Mouse (Mus musculus): ENCODE results near the gene Hist1h3b. TPM values are rescaled to one million over a fixed set of nuclear protein-coding genes. Genes with fewer than 3 reads are reported as not detected.
A peak's percentile ranks its signal among the peaks of the same experiment; 100 is the strongest.
"Not testable (repeated sequence)": the region's sequence is repeated elsewhere in the genome, so short reads cannot be mapped to it uniquely, and the experiment has no call there.

The Hist1h3b gene
- polyA plus RNA-seq, 1 experiment from 2014 or later, result 16.6 TPM

- Histone ChIP-seq H3K4me2 (peak overlapping the region; percentile 79), H3K36me3 (no peaks in the 10 kb centered on the region), H3K4me1 (peaks cover 48% of the 10 kb centered on the region), H3K27me3 (replicated peaks) (no peaks in the 10 kb centered on the region), H3K4me3 (peak overlapping the region; percentile 60), H3K27ac (peak overlapping the region; percentile 100), H3K9me3 (replicated peaks) (no peaks in the 10 kb centered on the region), H3K9ac (peak overlapping the region; percentile 92)
- whole genome bisulfite sequencing (ENCODE audit: insufficient replicate concordance), result under 1% methylated on average over 14 of the region's 14 CpGs
- no peak for ATAC-seq
Observed at GRCm38 (mm10) chr13:23739922-23740252, 12.2 kb upstream of the Hist1h3b start.

- H3K4me3 ChIP-seq, result peak overlapping the region; percentile 60
- ATAC-seq, result no peak
- 16% methylated on average over 13 of the region's 13 CpGs for WGBS (ENCODE audit: insufficient replicate concordance)
- peak overlapping the region; percentile 92 for H3K9ac ChIP-seq
- no peaks in the 10 kb centered on the region for H3K36me3 ChIP-seq
- H3K27ac ChIP-seq, result peak overlapping the region; percentile 100
- peak overlapping the region; percentile 79 for H3K4me2 ChIP-seq
- H3K4me1 ChIP-seq, result peaks cover 48% of the 10 kb centered on the region
- H3K27me3 ChIP-seq (replicated peaks), result no peaks in the 10 kb centered on the region
- no peaks in the 10 kb centered on the region for H3K9me3 ChIP-seq (replicated peaks)
Observed at GRCm38 (mm10) chr13:23740256-23740840, 11.7 kb upstream of the Hist1h3b start.

GRCm38 (mm10) chr13:23740910-23741309, 11.2 kb upstream of the Hist1h3b start:
- WGBS (ENCODE audit: insufficient replicate concordance), result 22% methylated on average over 5 of the region's 5 CpGs
- no peaks in the 10 kb centered on the region for H3K27me3 ChIP-seq (replicated peaks)
- H3K4me3 ChIP-seq, result peak overlapping the region; percentile 60
- H3K9ac ChIP-seq, result peak overlapping the region; percentile 92
- no peaks in the 10 kb centered on the region for H3K9me3 ChIP-seq (replicated peaks)
- H3K27ac ChIP-seq, result peak overlapping the region; percentile 100
- peaks cover 48% of the 10 kb centered on the region for H3K4me1 ChIP-seq
- H3K4me2 ChIP-seq, result peak overlapping the region; percentile 79
- no peak for ATAC-seq
- H3K36me3 ChIP-seq, result no peaks in the 10 kb centered on the region

GRCm38 (mm10) chr13:23742007-23742406, 10.1 kb upstream of the Hist1h3b start:
- Histone ChIP-seq H3K9me3 (replicated peaks) (no peaks in the 10 kb centered on the region), H3K36me3 (no peaks in the 10 kb centered on the region), H3K4me1 (peaks cover 48% of the 10 kb centered on the region), H3K9ac (peak overlapping the region; percentile 69), H3K4me2 (peak overlapping the region; percentile 51), H3K4me3 (peak overlapping the region; percentile 17), H3K27me3 (replicated peaks) (no peaks in the 10 kb centered on the region), H3K27ac (peak overlapping the region; percentile 88)
- ATAC-seq, result no peak

GRCm38 (mm10) chr13:23743215-23743614, 8.9 kb upstream of the Hist1h3b start:
- WGBS (ENCODE audit: insufficient replicate concordance), result 77% methylated on average over 5 of the region's 5 CpGs
- H3K4me1 ChIP-seq, result peaks cover 51% of the 10 kb centered on the region
- H3K27ac ChIP-seq, result peak overlapping the region; percentile 88
- H3K27me3 ChIP-seq (replicated peaks), result no peaks in the 10 kb centered on the region
- H3K9ac ChIP-seq, result peak overlapping the region; percentile 64
- no peaks in the 10 kb centered on the region for H3K9me3 ChIP-seq (replicated peaks)
- H3K4me2 ChIP-seq, result peak overlapping the region; percentile 46
- H3K4me3 ChIP-seq, result peak overlapping the region; percentile 19; the same call in 1 of the 2 replicates
- ATAC-seq, result no peak
- H3K36me3 ChIP-seq, result no peaks in the 10 kb centered on the region

GRCm38 (mm10) chr13:23743963-23744362, 8.1 kb upstream of the Hist1h3b start:
- Histone ChIP-seq H3K27ac (peak overlapping the region; percentile 100), H3K36me3 (no peaks in the 10 kb centered on the region), H3K4me3 (peak overlapping the region; percentile 57), H3K9me3 (replicated peaks) (no peaks in the 10 kb centered on the region), H3K9ac (peak overlapping the region; percentile 82), H3K27me3 (replicated peaks) (no peaks in the 10 kb centered on the region), H3K4me1 (peaks cover 55% of the 10 kb centered on the region), H3K4me2 (peak overlapping the region; percentile 71)
- WGBS (ENCODE audit: insufficient replicate concordance), result 47% methylated on average over 4 of the region's 4 CpGs
- no peak for ATAC-seq

- WGBS (ENCODE audit: insufficient replicate concordance), result 1% methylated on average over 15 of the region's 36 CpGs
- peak overlapping the region; percentile 82 for H3K9ac ChIP-seq
Observed at GRCm38 (mm10) chr13:23744421-23745380, 7.4 kb upstream of the Hist1h3b start.

GRCm38 (mm10) chr13:23745381-23746161, 6.5 kb upstream of the Hist1h3b start, which contains the start of gene Hist1h3c:
Hist1h3c (minus strand) TSS chr13:23745602.
- Histone ChIP-seq H3K9me3 (replicated peaks) (no peaks in the 10 kb centered on the region), H3K36me3 (no peaks in the 10 kb centered on the region), H3K27me3 (replicated peaks) (no peaks in the 10 kb centered on the region), H3K4me1 (peaks cover 61% of the 10 kb centered on the region), H3K4me3 (peak within 1 kb of the TSS; percentile 57), H3K27ac (peak within 1 kb of the TSS; percentile 100), H3K9ac (peak within 1 kb of the TSS; percentile 85), H3K4me2 (peak within 1 kb of the TSS; percentile 71)
- peak; percentile 63 for ATAC-seq
- WGBS (ENCODE audit: insufficient replicate concordance), result 2% methylated on average over 28 of the region's 28 CpGs

More at GRCm38 (mm10) chr13:23744421-23745380, 7.4 kb upstream of the Hist1h3b start:
- Histone ChIP-seq H3K36me3 (no peaks in the 10 kb centered on the region), H3K4me3 (peak overlapping the region; percentile 57), H3K27ac (peak overlapping the region; percentile 100), H3K9me3 (replicated peaks) (no peaks in the 10 kb centered on the region), H3K27me3 (replicated peaks) (no peaks in the 10 kb centered on the region), H3K4me1 (peaks cover 58% of the 10 kb centered on the region), H3K4me2 (peak overlapping the region; percentile 71)
- ATAC-seq, result no peak

- H3K9me3 ChIP-seq (replicated peaks); H3K36me3 ChIP-seq; H3K27me3 ChIP-seq (replicated peaks): not testable (repeated sequence)
- ATAC-seq, result peak; percentile 79
- H3K27ac ChIP-seq, result peak within 1 kb of the TSS; percentile 100
- WGBS (ENCODE audit: insufficient replicate concordance), result under 1% methylated on average over 43 of the region's 58 CpGs
- peak within 1 kb of the TSS; percentile 57 for H3K4me3 ChIP-seq
- H3K4me1 ChIP-seq, result peaks cover 57% of the 10 kb centered on the region
- H3K4me2 ChIP-seq, result peak within 1 kb of the TSS; percentile 71
- H3K9ac ChIP-seq, result peak within 1 kb of the TSS; percentile 85
Observed at GRCm38 (mm10) chr13:23746201-23747080, 5.6 kb upstream of the Hist1h3b start, which contains the start of gene Hist1h2bb. Hist1h2bb (plus strand) TSS chr13:23746734.

- peak overlapping the region; percentile 71 for H3K4me2 ChIP-seq
- peak overlapping the region; percentile 57 for H3K4me3 ChIP-seq
- 3% methylated on average over 12 of the region's 13 CpGs for WGBS (ENCODE audit: insufficient replicate concordance)
- H3K9ac ChIP-seq, result peak overlapping the region; percentile 85
- no peaks in the 10 kb centered on the region for H3K27me3 ChIP-seq (replicated peaks)
- H3K36me3 ChIP-seq, result no peaks in the 10 kb centered on the region
- peak overlapping the region; percentile 100 for H3K27ac ChIP-seq
- no peaks in the 10 kb centered on the region for H3K9me3 ChIP-seq (replicated peaks)
- peak; percentile 31 for ATAC-seq
- H3K4me1 ChIP-seq, result peaks cover 49% of the 10 kb centered on the region
Observed at GRCm38 (mm10) chr13:23747081-23747891, 4.8 kb upstream of the Hist1h3b start.
